In the genomic region with DNA sequence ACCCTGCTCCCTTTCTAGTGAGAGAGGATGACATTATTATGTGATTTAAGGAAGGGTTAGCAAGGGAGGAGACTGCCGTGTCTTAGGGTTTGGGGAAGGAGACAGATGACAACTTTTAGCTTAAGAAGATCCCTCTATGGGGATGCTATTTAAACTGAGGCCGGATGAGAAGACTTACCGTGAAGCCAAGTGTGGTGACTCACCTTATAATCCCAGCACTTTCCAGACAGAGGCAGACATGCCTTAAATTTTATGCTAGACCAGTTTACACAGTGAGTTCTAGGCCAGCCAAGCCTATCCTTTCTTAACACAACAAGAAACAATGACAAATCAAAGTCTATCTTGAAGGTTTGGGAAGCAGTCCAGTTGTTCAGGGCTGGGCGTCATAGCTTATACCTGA, we compare ENCODE assay signal across 23 mouse cellular contexts.
"Had no signal": no experiment of that assay in that cellular context is flagged by ENCODE, and none has a peak within 500 bp of the region (broad histone marks: within the 10 kb centered on the region; RNA-seq: fewer than 3 reads in every experiment).

No protein-coding gene starts in this region.

- H3K27me3 ChIP-seq: limb, embryonic 12.5 days; limb, embryonic 13.5 days; limb, embryonic 15.5 days; liver, embryonic 13.5 days; liver, embryonic 15.5 days; lung, embryonic 15.5 days; midbrain, embryonic 12.5 days; midbrain, embryonic 13.5 days; midbrain, embryonic 15.5 days had no signal

- DNase-seq: left cerebral cortex, postnatal 4 days; liver; liver, embryonic 13.5 days; liver, postnatal 0 days; lung, adult 18-20 months; lung, adult 2 months; lung, embryonic 14.5 days; lung, postnatal 10 days; lung, postnatal 14 days; lung, postnatal 36 days; lung, postnatal 4 days; midbrain, embryonic 14.5 days had no signal

- ATAC-seq: liver, embryonic 12.5 days; liver, postnatal 0 days; lung, postnatal 0 days; midbrain, embryonic 13.5 days; midbrain, embryonic 15.5 days; midbrain, embryonic 16.5 days had no signal
